Mouse (Mus musculus) liver, embryonic 13.5 days (tissue): ENCODE measurements around the gene Sema3d. TPM values are rescaled to one million over a fixed set of nuclear protein-coding genes. Genes with fewer than 3 reads are reported as not detected.

Experiments used
- ATAC-seq: fragments of 200-750 bp; cut with Nextera tagmentation; 2 replicates; pipeline ENCODE4 v1.8.0; 2017; ENCODE audit warnings: low read depth, mild to moderate bottlenecking, moderate number of reproducible peaks, moderate library complexity
- DNase-seq: peaks from one replicate; pipeline ENCODE4 v3.0.0; 2022
- H3K27ac ChIP-seq: fragments of 300-500 bp; sonication (generic); 2 replicates; pipeline ENCODE4 v1.5.1; 2015; ENCODE audit warnings: moderate library complexity, mild to moderate bottlenecking, inconsistent platforms
- H3K27me3 ChIP-seq: fragments of 300-500 bp; sonication (generic); 2 replicates; pipeline ENCODE4 v1.6.1; 2015; ENCODE audit warnings: mild to moderate bottlenecking, inconsistent platforms
- H3K36me3 ChIP-seq: fragments of 300-500 bp; sonication (generic); 2 replicates; pipeline ENCODE4 v1.6.1; 2015; ENCODE audit warnings: mild to moderate bottlenecking, inconsistent platforms
- H3K4me1 ChIP-seq: fragments of 300-500 bp; sonication (generic); replicated peaks from 2 replicates; pipeline ENCODE4 v1.6.1; 2015; ENCODE audit warnings: inconsistent platforms
- H3K4me2 ChIP-seq: fragments of 300-500 bp; sonication (generic); 2 replicates; pipeline ENCODE4 v1.6.1; 2015; ENCODE audit warnings: inconsistent platforms, mild to moderate bottlenecking, moderate library complexity
- H3K4me3 ChIP-seq: fragments of 300-500 bp; sonication (generic); replicated peaks from 2 replicates; pipeline ENCODE4 v1.5.1; 2015; ENCODE audit warnings: mild to moderate bottlenecking, inconsistent platforms
- H3K9ac ChIP-seq: fragments of 300-500 bp; sonication (generic); 2 replicates; pipeline ENCODE4 v1.6.1; 2015; ENCODE audit warnings: mild to moderate bottlenecking, inconsistent platforms
- H3K9me3 ChIP-seq: fragments of 300-500 bp; sonication (generic); replicated peaks from 2 replicates; pipeline ENCODE4 v1.6.1; 2016; ENCODE audit warnings: inconsistent platforms
- whole genome bisulfite sequencing: fragments of 180-500 bp; shearing (Covaris S2); methylation state at CpG from one replicate; pipeline ENCODE4 v1.1.7; 2015; ENCODE audit not compliant: insufficient replicate concordance; 5-methylcytosine and 5-hydroxymethylcytosine counted together
- polyA plus RNA-seq: library from polyadenylated mRNA; unstranded; fragments of >200 nt; fragmentation: Nextera tagmentation; extraction: Ambion mirVana; gene quantifications from 2 replicates; pipeline ENCODE4 v1.2.1, GENCODE M21; 2015

Sema3d gene
- 1.3 TPM in 2 replicates for polyA plus RNA-seq

GRCm38 (mm10) chr5:12383133-12383959 is at the start of gene Sema3d:
Sema3d (plus strand) TSS chr5:12383385.
- no peaks in the 10 kb centered on the region for H3K9me3 ChIP-seq
- no peak within 1 kb of the TSS for H3K27ac ChIP-seq
- H3K9ac ChIP-seq = 0 out of 2 replicates have a peak within 1 kb of the TSS, but pooled peaks have one; percentile 13
- peaks cover 28% of the 10 kb centered on the region for H3K27me3 ChIP-seq
- H3K4me1 ChIP-seq = no peaks in the 10 kb centered on the region
- H3K36me3 ChIP-seq = no peaks in the 10 kb centered on the region
- H3K4me2 ChIP-seq = peak within 1 kb of the TSS; percentile 56
- ATAC-seq = peak; percentile 63; the same call in 1 of the 2 replicates
- WGBS = 2% methylated on average over 49 of the region's 49 CpGs
- DNase-seq = peak; percentile 9
- H3K4me3 ChIP-seq = peak within 1 kb of the TSS; percentile 47

- Histone ChIP-seq H3K9ac (no peak overlapping the region), H3K36me3 (no peaks in the 10 kb centered on the region), H3K27ac (no peak overlapping the region), H3K27me3 (no peaks in the 10 kb centered on the region), H3K4me3 (no peak overlapping the region), H3K4me2 (no peak overlapping the region), H3K9me3 (no peaks in the 10 kb centered on the region), H3K4me1 (no peaks in the 10 kb centered on the region)
- whole genome bisulfite sequencing = 30% methylated on average over 1 of the region's 1 CpGs
- DNase-seq (no peak), ATAC-seq (no peak)
Measured at GRCm38 (mm10) chr5:12377261-12377660, 5.9 kb upstream of the Sema3d start.

GRCm38 (mm10) chr5:12378900-12379299 is 4.3 kb upstream of the Sema3d start:
- H3K36me3 ChIP-seq = no peaks in the 10 kb centered on the region
- H3K27ac ChIP-seq = no peak overlapping the region
- ATAC-seq (no peak), DNase-seq (no peak)
- no peak overlapping the region for H3K9ac ChIP-seq
- H3K4me1 ChIP-seq = no peaks in the 10 kb centered on the region
- WGBS = 36% methylated on average over 5 of the region's 5 CpGs
- H3K4me2 ChIP-seq = no peak overlapping the region
- H3K27me3 ChIP-seq = peaks cover 14% of the 10 kb centered on the region
- no peaks in the 10 kb centered on the region for H3K9me3 ChIP-seq
- no peak overlapping the region for H3K4me3 ChIP-seq

DNA sequence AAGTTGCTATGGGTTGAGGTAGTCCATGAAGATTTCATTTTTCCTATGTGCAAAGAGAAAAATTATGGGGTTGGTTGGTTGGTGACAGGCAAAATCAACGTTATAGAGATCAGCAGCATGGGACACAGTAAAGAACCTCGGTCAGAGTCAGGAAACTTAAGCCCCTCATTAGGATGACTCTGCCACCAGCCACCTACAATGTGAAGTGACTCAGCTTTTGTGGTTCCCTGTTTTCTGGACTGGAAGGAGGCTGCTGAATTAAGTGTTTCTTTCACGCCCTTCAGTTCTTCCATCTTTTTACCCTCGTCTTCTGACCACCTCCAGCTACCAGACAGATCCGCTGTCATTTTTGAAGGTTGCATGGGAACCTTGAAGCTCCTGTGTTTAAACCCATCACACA is 1.2 kb upstream of the Sema3d start:
- no peaks in the 10 kb centered on the region for H3K4me1 ChIP-seq
- H3K9ac ChIP-seq = no peak overlapping the region
- no peak overlapping the region for H3K27ac ChIP-seq
- ATAC-seq (no peak), DNase-seq (no peak)
- H3K27me3 ChIP-seq = peaks cover 28% of the 10 kb centered on the region
- 36% methylated on average over 5 of the region's 5 CpGs for WGBS
- H3K9me3 ChIP-seq = no peaks in the 10 kb centered on the region
- H3K4me2 ChIP-seq = no peak overlapping the region
- H3K4me3 ChIP-seq = no peak overlapping the region
- no peaks in the 10 kb centered on the region for H3K36me3 ChIP-seq

GRCm38 (mm10) chr5:12383960-12384285 is 738 bp downstream of the Sema3d start:
- WGBS = 2% methylated on average over 10 of the region's 10 CpGs
- no peaks in the 10 kb centered on the region for H3K4me1 ChIP-seq
- DNase-seq = no peak
- no peak overlapping the region for H3K27ac ChIP-seq
- no peaks in the 10 kb centered on the region for H3K36me3 ChIP-seq
- H3K4me2 ChIP-seq = peak overlapping the region; percentile 56
- H3K27me3 ChIP-seq = peaks cover 28% of the 10 kb centered on the region
- H3K9me3 ChIP-seq = no peaks in the 10 kb centered on the region
- H3K4me3 ChIP-seq = peak overlapping the region; percentile 47
- no peak for ATAC-seq
- no peak overlapping the region for H3K9ac ChIP-seq

DNA sequence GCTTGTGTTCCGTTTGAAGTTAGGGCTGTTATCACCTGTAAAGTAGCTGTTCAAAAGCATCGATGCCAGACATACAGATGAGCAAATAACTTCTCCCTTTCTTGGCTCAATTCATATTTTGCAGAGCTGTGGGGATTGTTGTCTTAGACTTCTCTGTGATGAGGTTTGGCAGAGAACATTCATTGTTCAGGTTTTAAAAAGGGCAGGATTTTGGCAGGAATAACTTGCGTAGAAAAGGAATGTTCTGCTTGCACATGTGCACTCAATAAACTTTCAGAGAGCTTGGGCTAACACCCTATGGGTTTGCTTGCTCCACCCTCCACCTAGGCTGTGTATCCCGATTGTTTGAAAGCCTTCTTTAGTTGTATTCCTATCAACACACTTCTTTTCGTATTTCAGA is 9.5 kb downstream of the Sema3d start:
- H3K4me2 ChIP-seq = no peak overlapping the region
- no peaks in the 10 kb centered on the region for H3K4me1 ChIP-seq
- DNase-seq (no peak), ATAC-seq (no peak)
- no peaks in the 10 kb centered on the region for H3K9me3 ChIP-seq
- H3K4me3 ChIP-seq = no peak overlapping the region
- H3K9ac ChIP-seq = no peak overlapping the region
- 56% methylated on average over 5 of the region's 5 CpGs for WGBS
- H3K27me3 ChIP-seq = no peaks in the 10 kb centered on the region
- no peak overlapping the region for H3K27ac ChIP-seq
- no peaks in the 10 kb centered on the region for H3K36me3 ChIP-seq

GRCm38 (mm10) chr5:12399271-12399670 is 16.1 kb downstream of the Sema3d start:
- H3K4me3 ChIP-seq = no peak overlapping the region
- no peak overlapping the region for H3K4me2 ChIP-seq
- DNase-seq (no peak), ATAC-seq (no peak)
- 68% methylated on average over 2 of the region's 2 CpGs for WGBS
- no peaks in the 10 kb centered on the region for H3K4me1 ChIP-seq
- no peak overlapping the region for H3K9ac ChIP-seq
- no peaks in the 10 kb centered on the region for H3K9me3 ChIP-seq
- H3K36me3 ChIP-seq = no peaks in the 10 kb centered on the region
- no peak overlapping the region for H3K27ac ChIP-seq
- H3K27me3 ChIP-seq = no peaks in the 10 kb centered on the region

DNA sequence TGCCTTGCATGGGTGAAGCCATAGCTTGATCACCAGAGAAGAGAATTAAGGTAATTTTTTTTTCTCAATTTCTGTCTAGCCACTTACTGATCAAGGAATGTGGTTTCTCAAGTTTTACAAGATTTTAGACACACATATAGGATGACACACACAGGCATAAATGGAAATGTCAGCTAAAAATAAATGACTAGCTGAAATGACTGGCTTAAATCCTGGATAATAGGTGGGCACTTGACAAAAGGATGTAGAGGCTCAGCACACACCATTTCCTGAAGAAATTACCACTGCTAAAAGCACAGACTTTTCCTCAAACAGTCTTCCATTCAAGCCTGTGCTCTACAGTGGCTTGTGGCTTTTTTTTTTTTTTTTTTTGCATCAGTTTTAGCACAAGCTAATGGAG is 21.0 kb downstream of the Sema3d start:
- Histone ChIP-seq H3K27me3 (no peaks in the 10 kb centered on the region), H3K9me3 (no peaks in the 10 kb centered on the region), H3K9ac (no peak overlapping the region), H3K4me3 (no peak overlapping the region), H3K4me1 (no peaks in the 10 kb centered on the region), H3K36me3 (no peaks in the 10 kb centered on the region), H3K27ac (no peak overlapping the region), H3K4me2 (no peak overlapping the region)
- no peak for ATAC-seq
- DNase-seq = no peak

- Histone ChIP-seq H3K27me3 (no peaks in the 10 kb centered on the region), H3K9ac (no peak overlapping the region), H3K9me3 (no peaks in the 10 kb centered on the region), H3K4me2 (no peak overlapping the region), H3K36me3 (no peaks in the 10 kb centered on the region), H3K27ac (no peak overlapping the region), H3K4me3 (no peak overlapping the region), H3K4me1 (no peaks in the 10 kb centered on the region)
- ATAC-seq (no peak), DNase-seq (no peak)
- 54% methylated on average over 3 of the region's 3 CpGs for WGBS
Measured at GRCm38 (mm10) chr5:12412595-12412994, 29.4 kb downstream of the Sema3d start.

DNA sequence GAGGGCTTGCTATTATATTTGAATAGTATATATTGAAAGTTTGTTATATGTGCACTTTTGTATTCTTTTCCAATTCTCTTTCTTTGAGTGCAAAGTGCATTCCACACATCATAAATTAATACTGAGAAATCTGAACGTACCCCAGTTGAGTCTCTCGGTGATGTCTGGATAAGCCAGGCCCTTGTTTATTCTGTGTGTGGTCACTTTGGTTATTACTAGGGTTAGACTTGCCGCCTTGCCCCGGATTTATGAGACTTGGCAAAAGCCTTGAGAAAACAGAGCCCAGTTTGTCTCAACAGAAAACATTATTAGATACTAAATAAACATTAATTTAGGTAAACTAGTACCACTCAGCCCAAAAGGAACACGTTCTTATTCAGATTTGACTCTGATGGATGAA is 40.1 kb downstream of the Sema3d start:
- no peak overlapping the region for H3K4me3 ChIP-seq
- WGBS = 56% methylated on average over 5 of the region's 5 CpGs
- no peak for DNase-seq

DNA sequence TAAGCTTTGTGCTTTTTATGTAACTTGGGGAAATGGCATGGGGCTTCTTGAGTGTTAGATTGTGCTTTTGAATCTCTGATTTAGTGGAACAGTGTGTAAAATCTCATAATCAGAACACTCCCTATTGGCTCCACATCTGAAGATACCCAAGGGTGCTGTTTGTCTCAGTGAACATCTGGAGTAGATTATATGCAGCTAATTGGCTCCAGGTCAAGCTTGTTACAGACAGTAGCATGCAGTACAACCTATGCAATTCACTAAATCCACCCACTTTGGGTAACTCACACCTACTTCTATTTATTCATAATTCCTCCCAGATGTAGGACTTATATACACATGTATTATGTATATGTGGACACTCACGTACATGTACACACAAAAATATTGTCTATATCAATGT is 58.6 kb downstream of the Sema3d start:
- Histone ChIP-seq H3K9me3 (no peaks in the 10 kb centered on the region), H3K4me2 (no peak overlapping the region), H3K36me3 (no peaks in the 10 kb centered on the region), H3K27ac (no peak overlapping the region), H3K4me3 (no peak overlapping the region), H3K27me3 (no peaks in the 10 kb centered on the region), H3K4me1 (no peaks in the 10 kb centered on the region), H3K9ac (no peak overlapping the region)
- 45% methylated on average over 1 of the region's 1 CpGs for WGBS
- ATAC-seq = no peak
- DNase-seq = no peak

More for the DNA sequence above, 40.1 kb downstream of the Sema3d start:
- ATAC-seq = no peak
- H3K9me3 ChIP-seq = no peaks in the 10 kb centered on the region
- H3K27me3 ChIP-seq = no peaks in the 10 kb centered on the region
- no peak overlapping the region for H3K4me2 ChIP-seq
- H3K27ac ChIP-seq = no peak overlapping the region
- H3K4me1 ChIP-seq = no peaks in the 10 kb centered on the region
- no peaks in the 10 kb centered on the region for H3K36me3 ChIP-seq
- no peak overlapping the region for H3K9ac ChIP-seq
